Mouse (Mus musculus): ENCODE results near the gene Cgref1.

Gene Cgref1

DNA sequence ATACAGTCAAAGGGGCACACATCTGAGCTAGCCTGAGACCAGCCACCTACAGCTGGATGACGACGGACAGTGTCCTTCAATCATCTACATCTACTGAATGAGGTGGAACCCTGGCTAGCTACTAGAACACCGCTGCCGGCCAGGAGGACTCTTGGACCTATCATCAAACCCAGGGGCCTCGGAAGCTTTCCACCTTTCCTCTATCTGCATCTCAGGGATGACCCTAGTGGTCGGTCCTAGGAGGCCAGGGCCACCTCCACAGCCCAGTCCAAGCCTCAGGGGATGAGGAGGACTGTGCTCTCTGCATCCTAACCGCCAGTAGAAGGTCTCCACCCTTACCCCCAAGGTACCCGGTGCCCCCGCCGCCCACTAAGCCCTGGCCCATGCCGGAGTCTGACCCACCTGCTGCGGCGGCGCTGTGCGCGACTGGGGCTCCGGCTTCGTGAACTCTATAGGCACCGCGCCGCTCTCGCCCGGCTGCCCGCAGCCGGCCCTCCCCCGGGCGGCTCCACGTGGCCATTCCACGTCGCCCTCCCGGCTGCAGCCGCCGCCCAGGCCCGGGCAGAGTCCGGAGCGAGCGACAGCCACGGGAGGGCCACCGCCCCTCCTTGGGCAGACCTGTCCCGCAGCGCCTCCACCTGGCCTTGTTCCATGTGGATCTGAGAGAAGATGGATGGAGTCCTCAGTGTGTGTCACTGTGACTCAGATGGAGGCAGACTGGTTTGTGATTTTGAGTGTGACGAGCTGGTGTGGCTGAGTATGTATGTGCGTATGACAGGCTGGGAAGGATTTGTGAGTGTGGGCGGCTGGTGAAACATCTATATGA is at the start of gene Cgref1:
Gene Cgref1, minus strand, starts transcription at position 636 of the 826 bp plus-strand sequence.
- Histone ChIP-seq H3K27me3 (ENCODE audit: control insufficient read depth, insufficient read depth, low read length, poor library complexity, severe bottlenecking) (no peaks in the 10 kb centered on the region), H3K36me3 (ENCODE audit: control insufficient read depth, insufficient read depth, low read length, poor library complexity, severe bottlenecking) (no peaks in the 10 kb centered on the region)
- peak; percentile 29 for DNase-seq (ENCODE audit: low read depth, low spot score)

DNA sequence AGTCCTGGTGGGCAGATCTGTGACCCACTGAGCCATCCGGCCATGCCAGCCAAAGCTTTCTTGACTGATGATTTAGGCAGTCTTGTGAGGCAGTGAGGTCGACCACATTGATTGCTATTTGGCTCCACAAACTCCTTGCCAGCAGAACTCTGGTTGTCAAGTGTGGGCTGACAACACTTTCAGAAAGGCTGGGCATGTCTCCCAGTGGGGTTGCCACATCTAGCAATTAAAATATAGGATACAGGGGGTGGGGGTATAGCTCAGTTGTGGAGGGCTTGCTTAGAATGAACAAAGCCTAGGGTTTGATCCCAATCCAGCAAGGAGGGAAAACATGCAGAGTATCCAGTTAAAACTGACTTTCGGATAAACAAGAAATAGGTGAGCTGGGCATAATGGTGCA is 48.7 kb upstream of the Cgref1 start:
- H3K27me3 ChIP-seq (ENCODE audit: control insufficient read depth, insufficient read depth, low read length, poor library complexity, severe bottlenecking): no peaks in the 10 kb centered on the region
- H3K36me3 ChIP-seq (ENCODE audit: control insufficient read depth, insufficient read depth, low read length, poor library complexity, severe bottlenecking): no peaks in the 10 kb centered on the region
- no peak for DNase-seq (ENCODE audit: low read depth, low spot score)

DNA sequence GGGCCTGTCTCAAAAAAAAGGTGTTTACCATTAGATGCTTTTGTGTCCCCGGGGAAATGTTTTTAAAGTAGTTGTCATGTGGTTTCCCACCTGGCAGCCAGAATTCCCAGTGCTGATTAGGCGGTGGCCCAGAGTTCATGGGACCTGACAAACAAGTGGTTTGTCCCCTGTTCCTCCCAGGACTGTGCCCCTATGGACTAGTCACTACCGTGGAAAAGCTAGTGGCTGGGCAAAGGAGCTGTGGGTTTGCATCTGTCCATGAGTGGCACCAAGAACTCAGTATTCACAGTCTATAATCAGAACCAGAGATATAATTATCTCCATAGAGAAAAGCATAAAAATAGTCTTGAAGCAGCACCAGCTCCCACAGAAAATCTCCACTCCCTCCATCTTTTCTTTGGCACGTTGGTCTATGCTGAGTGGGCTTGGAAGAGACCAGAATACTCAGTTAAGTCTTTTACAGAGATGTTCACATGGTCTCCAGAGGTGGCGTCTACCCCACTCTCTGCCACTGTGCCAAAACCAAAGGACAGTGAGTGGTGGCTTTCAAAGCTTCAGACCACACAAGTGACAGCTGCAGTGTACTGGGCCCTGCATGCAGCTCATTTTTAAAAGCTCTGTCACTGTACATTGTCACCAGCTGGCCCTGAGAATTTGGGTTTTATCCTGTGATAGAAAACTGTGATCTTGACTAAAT is 47.7 kb upstream of the Cgref1 start:
- H3K27me3 ChIP-seq (ENCODE audit: control insufficient read depth, insufficient read depth, low read length, poor library complexity, severe bottlenecking): no peaks in the 10 kb centered on the region
- H3K36me3 ChIP-seq (ENCODE audit: control insufficient read depth, insufficient read depth, low read length, poor library complexity, severe bottlenecking): no peaks in the 10 kb centered on the region
- DNase-seq (ENCODE audit: low read depth, low spot score): no peak

DNA sequence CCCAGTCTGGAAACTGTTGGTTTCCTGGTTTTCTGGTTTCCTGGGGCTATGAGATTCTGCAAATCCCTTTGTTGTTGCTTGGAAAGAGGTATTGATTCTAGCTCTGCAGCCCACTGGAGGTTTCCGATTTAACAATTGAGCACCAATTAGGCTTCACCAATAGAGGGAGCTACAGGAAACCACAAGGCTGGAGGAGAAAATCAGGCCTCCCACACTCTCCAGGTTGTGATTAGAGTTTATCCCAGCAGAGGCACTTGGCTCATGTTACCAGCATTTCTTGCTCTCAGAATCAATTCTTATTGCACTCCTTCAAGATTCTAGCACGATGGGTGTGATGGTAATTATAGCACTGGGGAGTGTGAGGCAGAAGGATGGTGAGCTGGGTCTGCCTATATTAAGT is 37.0 kb upstream of the Cgref1 start:
- no peaks in the 10 kb centered on the region for H3K27me3 ChIP-seq (ENCODE audit: control insufficient read depth, insufficient read depth, low read length, poor library complexity, severe bottlenecking)
- DNase-seq (ENCODE audit: low read depth, low spot score): peak; percentile 39

DNA sequence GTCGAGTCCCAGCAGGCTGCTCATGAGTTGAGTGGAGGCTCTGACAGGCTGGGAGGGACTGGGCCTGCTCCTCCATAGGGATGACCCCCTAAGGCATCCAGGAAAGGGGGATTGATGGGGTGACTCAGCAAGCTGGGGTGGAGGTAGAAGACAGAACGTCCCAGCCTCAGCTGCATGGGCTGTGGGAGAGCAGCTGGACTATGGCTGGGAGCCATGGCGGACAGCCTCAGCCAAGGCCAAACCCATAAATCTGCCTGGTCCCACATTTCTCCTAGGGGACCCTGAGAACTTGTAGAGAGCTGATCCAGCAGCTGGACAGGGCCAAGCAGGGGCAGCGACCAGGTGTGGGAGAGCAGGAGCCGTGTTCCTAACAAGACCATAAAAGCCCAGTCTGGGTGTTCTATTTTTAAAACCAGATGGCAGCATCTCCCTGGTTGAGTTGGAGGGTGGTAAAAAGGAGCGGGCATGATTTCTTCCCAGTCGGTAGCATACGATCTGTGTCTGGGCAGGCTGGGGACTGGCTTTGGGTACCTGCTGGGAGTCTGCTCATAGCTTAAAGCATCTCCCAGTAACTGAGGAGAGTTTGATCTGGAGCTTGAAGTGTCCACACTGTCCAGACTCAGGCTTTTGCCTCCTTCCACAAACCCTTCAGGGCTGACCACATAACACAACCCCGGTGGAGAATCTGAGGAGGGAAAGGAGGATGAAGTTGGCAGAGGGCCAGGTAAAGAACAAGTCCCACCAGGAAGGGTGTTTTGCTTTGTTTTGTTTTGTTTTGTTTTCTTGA is 29.7 kb upstream of the Cgref1 start:
- DNase-seq (ENCODE audit: low read depth, low spot score): no peak
- H3K36me3 ChIP-seq (ENCODE audit: control insufficient read depth, insufficient read depth, low read length, poor library complexity, severe bottlenecking): no peaks in the 10 kb centered on the region
- no peaks in the 10 kb centered on the region for H3K27me3 ChIP-seq (ENCODE audit: control insufficient read depth, insufficient read depth, low read length, poor library complexity, severe bottlenecking)

More for the DNA sequence above, 37.0 kb upstream of the Cgref1 start:
- H3K36me3 ChIP-seq (ENCODE audit: control insufficient read depth, insufficient read depth, low read length, poor library complexity, severe bottlenecking): no peaks in the 10 kb centered on the region

DNA sequence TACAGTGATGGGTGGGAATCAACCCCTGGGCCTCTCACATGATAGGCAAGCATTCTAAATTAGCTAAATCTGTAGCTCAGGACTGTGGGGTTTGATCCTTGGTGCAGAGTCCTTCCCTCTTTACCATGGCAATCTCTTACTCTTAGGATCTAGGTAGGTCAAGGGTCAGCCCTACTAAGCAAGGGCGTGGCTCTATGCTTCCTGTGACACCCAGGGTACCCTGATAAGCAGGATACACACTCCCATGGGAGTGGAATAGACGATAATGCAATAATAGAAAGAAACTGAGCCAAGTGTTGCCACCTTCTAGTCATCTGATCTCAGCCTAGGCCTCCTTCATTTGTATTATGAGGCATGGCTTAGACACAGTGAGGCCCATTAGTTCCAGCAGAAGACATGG is 24.0 kb upstream of the Cgref1 start:
- Histone ChIP-seq H3K36me3 (ENCODE audit: control insufficient read depth, insufficient read depth, low read length, poor library complexity, severe bottlenecking) (no peaks in the 10 kb centered on the region), H3K27me3 (ENCODE audit: control insufficient read depth, insufficient read depth, low read length, poor library complexity, severe bottlenecking) (no peaks in the 10 kb centered on the region)
- DNase-seq (ENCODE audit: low read depth, low spot score): no peak

DNA sequence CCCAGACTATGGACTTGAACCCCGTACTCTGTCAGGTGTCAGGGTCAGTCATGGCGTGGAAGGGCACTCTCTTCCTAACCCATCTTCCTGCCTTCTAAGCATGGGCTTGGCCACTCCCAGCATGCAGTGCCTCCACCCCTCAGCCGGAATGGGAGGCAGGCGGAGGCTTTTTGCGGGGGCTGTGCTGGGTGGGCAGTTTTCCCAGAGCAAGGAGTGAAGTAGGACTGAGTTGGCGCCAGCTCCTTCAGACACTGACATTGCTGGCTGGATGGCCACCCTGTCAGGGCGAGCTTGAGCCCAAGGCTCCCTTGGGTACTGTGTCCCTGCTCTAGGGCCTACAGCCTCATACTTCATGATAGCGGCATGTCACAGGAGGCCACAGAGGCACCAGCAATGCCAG is 23.0 kb upstream of the Cgref1 start, which contains the start of gene Tcf23:
Gene Tcf23, plus strand, starts transcription at position 247 of the 400 bp plus-strand sequence.
- Histone ChIP-seq H3K27me3 (ENCODE audit: control insufficient read depth, insufficient read depth, low read length, poor library complexity, severe bottlenecking) (no peaks in the 10 kb centered on the region), H3K36me3 (ENCODE audit: control insufficient read depth, insufficient read depth, low read length, poor library complexity, severe bottlenecking) (no peaks in the 10 kb centered on the region)
- no peak for DNase-seq (ENCODE audit: low read depth, low spot score)

DNA sequence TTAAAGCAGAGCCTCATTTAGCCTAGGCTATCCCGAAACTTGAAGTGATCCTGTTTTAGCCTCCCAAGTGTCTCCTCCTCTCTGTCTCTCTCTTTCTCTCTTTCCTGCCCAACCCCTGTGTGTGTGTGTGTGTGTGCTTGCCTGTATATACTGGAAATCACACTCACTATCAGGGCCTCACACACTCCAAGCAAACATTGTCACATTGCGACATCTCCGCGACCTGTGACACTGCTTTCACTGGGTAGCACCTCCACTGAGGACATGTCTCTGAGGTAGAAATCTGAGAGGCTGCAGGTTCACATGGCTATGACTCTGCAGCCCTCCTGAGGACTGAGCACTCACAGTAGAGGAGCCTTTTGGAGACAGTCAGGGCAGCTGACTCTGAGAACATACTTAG is 20.8 kb upstream of the Cgref1 start:
- Histone ChIP-seq H3K27me3 (ENCODE audit: control insufficient read depth, insufficient read depth, low read length, poor library complexity, severe bottlenecking) (no peaks in the 10 kb centered on the region), H3K36me3 (ENCODE audit: control insufficient read depth, insufficient read depth, low read length, poor library complexity, severe bottlenecking) (no peaks in the 10 kb centered on the region)
- DNase-seq (ENCODE audit: low read depth, low spot score): no peak

DNA sequence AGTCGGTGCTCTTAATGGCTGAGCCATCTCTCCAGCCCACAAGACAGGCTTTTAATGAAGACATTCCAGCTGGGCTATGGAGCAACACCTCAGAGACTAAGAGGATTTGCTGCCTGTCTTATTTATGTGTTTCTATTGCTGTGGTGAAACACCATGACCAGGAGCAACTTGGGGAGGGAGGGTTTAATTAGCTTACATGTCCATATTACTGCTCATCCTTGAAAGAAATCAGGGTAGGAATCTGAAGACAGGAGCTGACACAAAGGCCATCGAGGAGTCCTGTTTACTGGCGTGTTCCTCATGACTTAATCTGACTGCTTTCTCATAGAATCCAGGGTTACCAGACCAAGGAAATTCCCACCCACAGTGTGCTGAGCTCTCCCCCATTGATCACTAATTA is 18.5 kb upstream of the Cgref1 start:
- no peaks in the 10 kb centered on the region for H3K27me3 ChIP-seq (ENCODE audit: control insufficient read depth, insufficient read depth, low read length, poor library complexity, severe bottlenecking)
- no peak for DNase-seq (ENCODE audit: low read depth, low spot score)
- no peaks in the 10 kb centered on the region for H3K36me3 ChIP-seq (ENCODE audit: control insufficient read depth, insufficient read depth, low read length, poor library complexity, severe bottlenecking)

DNA sequence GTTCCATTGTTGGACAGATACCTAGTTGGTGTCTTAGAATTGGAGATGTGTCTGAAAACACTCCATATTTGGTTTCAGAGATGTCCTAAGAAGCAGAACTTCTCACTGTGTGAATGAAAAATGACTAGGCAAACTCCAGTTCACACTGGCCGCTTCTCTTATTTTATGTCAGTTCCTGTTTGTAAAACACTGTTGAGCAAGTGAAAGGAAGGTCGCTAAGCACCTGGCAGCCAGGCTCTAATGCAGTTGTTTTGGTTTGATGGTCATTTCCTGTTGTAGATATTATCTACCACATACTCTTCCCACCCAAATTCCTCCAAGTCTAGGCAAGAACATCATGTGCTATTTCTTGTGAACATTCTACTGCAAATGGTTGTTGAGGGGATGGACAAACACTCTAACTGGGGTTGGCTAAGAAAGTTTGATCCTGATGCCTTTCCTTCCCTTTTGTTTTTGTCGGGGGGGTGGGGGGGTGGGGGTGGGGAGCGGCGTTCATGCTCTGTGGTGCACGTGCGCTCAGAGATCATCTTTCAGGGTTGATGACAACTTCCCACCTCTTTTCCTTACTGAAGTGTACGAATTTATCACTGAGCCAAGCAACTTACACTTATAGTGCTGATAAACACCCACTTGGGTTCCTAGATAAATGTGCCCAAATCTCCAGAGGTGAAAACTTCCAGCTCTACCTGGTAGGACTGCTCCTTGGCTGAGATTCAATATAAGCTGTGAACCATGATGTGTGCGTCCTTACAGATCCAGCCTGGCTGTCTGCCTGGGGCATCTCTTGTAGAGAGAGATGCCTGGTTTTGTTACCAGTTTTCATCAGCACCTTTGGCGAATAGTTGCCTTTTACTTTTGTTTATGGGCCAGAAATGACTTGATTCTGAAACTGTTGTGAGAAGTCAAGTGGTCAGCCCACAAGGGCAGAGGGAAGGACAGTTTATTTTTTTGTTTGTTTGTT is 16.4 kb upstream of the Cgref1 start:
- DNase-seq (ENCODE audit: low read depth, low spot score): peak; percentile 81
- Histone ChIP-seq H3K36me3 (ENCODE audit: control insufficient read depth, insufficient read depth, low read length, poor library complexity, severe bottlenecking) (no peaks in the 10 kb centered on the region; the same call in 1 of the 2 replicates), H3K27me3 (ENCODE audit: control insufficient read depth, insufficient read depth, low read length, poor library complexity, severe bottlenecking) (no peaks in the 10 kb centered on the region)

DNA sequence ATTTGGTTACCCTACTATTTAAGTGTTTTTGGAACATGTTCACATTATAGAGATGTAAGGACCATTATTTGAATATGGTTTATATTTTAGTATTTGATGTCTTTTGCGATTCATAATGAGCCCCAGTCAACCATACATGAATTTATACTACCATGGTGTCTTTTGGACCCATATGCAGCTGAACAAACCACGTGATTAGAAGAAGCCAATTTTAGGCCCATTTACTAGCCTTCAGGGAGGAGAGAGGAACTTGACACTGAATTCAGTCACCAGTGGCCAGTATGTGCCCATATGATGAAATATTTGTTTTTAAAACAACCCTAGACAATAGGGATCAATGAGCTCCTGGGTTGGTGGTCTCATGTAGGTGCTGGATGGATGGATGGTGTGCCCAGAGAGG is 15.4 kb upstream of the Cgref1 start:
- no peak for DNase-seq (ENCODE audit: low read depth, low spot score)
- H3K36me3 ChIP-seq (ENCODE audit: control insufficient read depth, insufficient read depth, low read length, poor library complexity, severe bottlenecking): no peaks in the 10 kb centered on the region; the same call in 1 of the 2 replicates
- H3K27me3 ChIP-seq (ENCODE audit: control insufficient read depth, insufficient read depth, low read length, poor library complexity, severe bottlenecking): no peaks in the 10 kb centered on the region

DNA sequence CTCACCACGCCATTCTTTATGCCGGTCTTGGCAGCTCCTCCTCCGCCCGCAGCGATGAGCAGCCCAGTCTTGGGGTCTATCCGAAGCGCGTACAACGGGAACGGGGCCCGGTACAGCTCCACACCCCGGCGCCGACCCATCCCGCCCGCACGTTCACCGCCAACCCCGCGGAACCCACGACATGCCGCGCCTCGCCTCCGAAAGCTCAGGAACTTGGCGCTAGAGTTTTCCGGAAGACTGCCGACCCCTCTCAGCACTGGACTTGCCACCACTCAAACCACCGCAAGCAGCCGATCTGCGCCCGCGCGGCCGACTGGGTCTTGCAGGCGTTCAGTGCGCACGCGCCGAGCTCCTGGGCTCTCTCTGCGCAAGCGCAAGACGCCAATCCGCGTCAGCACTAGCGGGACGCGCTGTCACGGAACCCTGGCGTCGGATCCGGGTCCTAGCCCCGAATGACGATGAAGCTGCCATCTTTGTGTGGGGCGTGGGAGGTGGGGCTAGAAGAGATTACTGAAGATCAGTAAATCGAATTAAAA is 14.6 kb upstream of the Cgref1 start, which contains the start of gene Preb:
Gene Preb, minus strand, starts transcription at position 396 of the 536 bp plus-strand sequence.
- H3K27me3 ChIP-seq (ENCODE audit: control insufficient read depth, insufficient read depth, low read length, poor library complexity, severe bottlenecking): no peaks in the 10 kb centered on the region
- peak; percentile 99 for DNase-seq (ENCODE audit: low read depth, low spot score)
- no peaks in the 10 kb centered on the region; the same call in 1 of the 2 replicates for H3K36me3 ChIP-seq (ENCODE audit: control insufficient read depth, insufficient read depth, low read length, poor library complexity, severe bottlenecking)

DNA sequence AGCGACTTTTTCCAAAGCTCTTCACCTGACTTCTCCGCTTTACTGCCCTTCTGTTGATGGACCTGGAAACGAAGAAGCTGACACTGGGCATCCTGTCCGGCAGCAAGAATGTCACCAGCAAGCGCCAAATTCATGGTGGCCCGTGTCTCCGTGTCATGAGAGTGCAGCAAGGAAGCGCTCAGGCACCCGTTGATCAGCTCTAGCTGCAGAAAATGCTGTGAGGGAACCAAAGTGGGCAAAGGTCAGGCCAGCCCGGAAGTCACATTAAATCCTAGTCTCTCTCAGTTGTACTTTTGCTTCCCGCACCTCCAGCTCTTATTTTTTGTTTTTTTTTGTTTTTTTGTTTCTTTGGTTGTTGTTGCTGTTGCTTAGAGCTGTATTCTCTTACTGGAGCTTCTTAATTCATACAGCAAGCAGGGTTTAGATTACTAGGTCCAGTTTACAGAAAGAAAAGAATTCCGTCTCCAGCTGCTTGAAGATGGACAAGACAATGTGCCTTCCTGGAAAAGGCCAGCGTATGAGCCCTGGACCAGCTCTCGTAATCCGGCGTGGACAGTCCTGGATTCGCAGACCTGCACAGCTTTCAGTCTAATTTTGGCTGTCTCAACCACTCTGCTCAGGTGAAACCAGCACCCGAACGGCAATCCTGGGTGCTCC is 13.9 kb upstream of the Cgref1 start:
- no peaks in the 10 kb centered on the region for H3K27me3 ChIP-seq (ENCODE audit: control insufficient read depth, insufficient read depth, low read length, poor library complexity, severe bottlenecking)
- peaks cover 3% of the 10 kb centered on the region; the same call in 1 of the 2 replicates for H3K36me3 ChIP-seq (ENCODE audit: control insufficient read depth, insufficient read depth, low read length, poor library complexity, severe bottlenecking)
- no peak for DNase-seq (ENCODE audit: low read depth, low spot score)
